Mouse (Mus musculus): ENCODE measurements at regions not wholly inside any gene's neighbourhood (a gene's known extent, or its start where the extent isn't known, plus 50 kb on each side); places are given as distances from the start of the nearest gene placed in this dataset.
A peak's percentile ranks its signal among the peaks of the same experiment; 100 is the strongest.

GRCm38 (mm10) chr4:94052249-94053162, 503.8 kb upstream of the Gm10306 start:
- H3K4me3 ChIP-seq (replicated peaks; ENCODE audit: insufficient read depth, low read depth, low read length) = no peak overlapping the region
- no peaks in the 10 kb centered on the region for H3K27me3 ChIP-seq (ENCODE audit: control insufficient read depth, insufficient read depth, low read length)
- DNase-seq = no peak
- no peak overlapping the region for H3K27ac ChIP-seq (ENCODE audit: insufficient read depth, low read length)
- WGBS = 43% methylated on average over 11 of the region's 11 CpGs
- TF ChIP-seq CTCF (IDR thresholded peaks at IDR 0.05; ENCODE audit: borderline replicate concordance, insufficient read depth, low read depth, low read length) = no peak
- TF ChIP-seq POLR2A (IDR thresholded peaks at IDR 0.05; ENCODE audit: borderline replicate concordance, insufficient read depth, low read length) = no peak
- no peaks in the 10 kb centered on the region for H3K4me1 ChIP-seq (ENCODE audit: control insufficient read depth, insufficient read depth, low read length)

- Histone ChIP-seq H3K4me3 (replicated peaks; ENCODE audit: insufficient read depth, low read depth, low read length) (no peak overlapping the region), H3K4me1 (ENCODE audit: control insufficient read depth, insufficient read depth, low read length) (no peaks in the 10 kb centered on the region), H3K27me3 (ENCODE audit: control insufficient read depth, insufficient read depth, low read length) (no peaks in the 10 kb centered on the region), H3K27ac (ENCODE audit: insufficient read depth, low read length) (no peak overlapping the region)
- no peak for TF ChIP-seq POLR2A (IDR thresholded peaks at IDR 0.05; ENCODE audit: borderline replicate concordance, insufficient read depth, low read length)
- no peak for TF ChIP-seq CTCF (IDR thresholded peaks at IDR 0.05; ENCODE audit: borderline replicate concordance, insufficient read depth, low read depth, low read length)
- DNase-seq = no peak
- WGBS = 64% methylated on average over 9 of the region's 9 CpGs
These were observed 483.0 kb upstream of the Gm10306 start for GRCm38 (mm10) chr4:94073178-94073870.

- TF ChIP-seq CTCF (IDR thresholded peaks at IDR 0.05; ENCODE audit: borderline replicate concordance, insufficient read depth, low read depth, low read length) (no peak), POLR2A (IDR thresholded peaks at IDR 0.05; ENCODE audit: borderline replicate concordance, insufficient read depth, low read length) (no peak)
- H3K27ac ChIP-seq (ENCODE audit: insufficient read depth, low read length) = no peak overlapping the region
- no peak for DNase-seq
- no peak overlapping the region for H3K4me3 ChIP-seq (replicated peaks; ENCODE audit: insufficient read depth, low read depth, low read length)
- 89% methylated on average over 3 of the region's 3 CpGs for WGBS
- no peaks in the 10 kb centered on the region for H3K27me3 ChIP-seq (ENCODE audit: control insufficient read depth, insufficient read depth, low read length)
- H3K4me1 ChIP-seq (ENCODE audit: control insufficient read depth, insufficient read depth, low read length) = no peaks in the 10 kb centered on the region
These were observed 473.5 kb upstream of the Gm10306 start for GRCm38 (mm10) chr4:94082839-94083238.

GRCm38 (mm10) chr4:94094379-94094778, 462.0 kb upstream of the Gm10306 start:
- H3K27ac ChIP-seq (ENCODE audit: insufficient read depth, low read length) = no peak overlapping the region
- no peak overlapping the region for H3K4me3 ChIP-seq (replicated peaks; ENCODE audit: insufficient read depth, low read depth, low read length)
- no peaks in the 10 kb centered on the region for H3K27me3 ChIP-seq (ENCODE audit: control insufficient read depth, insufficient read depth, low read length)
- no peaks in the 10 kb centered on the region for H3K4me1 ChIP-seq (ENCODE audit: control insufficient read depth, insufficient read depth, low read length)
- TF ChIP-seq POLR2A (IDR thresholded peaks at IDR 0.05; ENCODE audit: borderline replicate concordance, insufficient read depth, low read length) (no peak), CTCF (IDR thresholded peaks at IDR 0.05; ENCODE audit: borderline replicate concordance, insufficient read depth, low read depth, low read length) (no peak)
- no peak for DNase-seq
- 50% methylated on average over 5 of the region's 5 CpGs for WGBS

GRCm38 (mm10) chr4:94106941-94107340, 449.4 kb upstream of the Gm10306 start:
- TF ChIP-seq POLR2A (IDR thresholded peaks at IDR 0.05; ENCODE audit: borderline replicate concordance, insufficient read depth, low read length) (no peak), CTCF (IDR thresholded peaks at IDR 0.05; ENCODE audit: borderline replicate concordance, insufficient read depth, low read depth, low read length) (no peak)
- H3K27ac ChIP-seq (ENCODE audit: insufficient read depth, low read length) = no peak overlapping the region
- H3K27me3 ChIP-seq (ENCODE audit: control insufficient read depth, insufficient read depth, low read length) = no peaks in the 10 kb centered on the region
- no peaks in the 10 kb centered on the region for H3K4me1 ChIP-seq (ENCODE audit: control insufficient read depth, insufficient read depth, low read length)
- no peak overlapping the region for H3K4me3 ChIP-seq (replicated peaks; ENCODE audit: insufficient read depth, low read depth, low read length)
- WGBS = 29% methylated on average over 4 of the region's 4 CpGs
- no peak for DNase-seq

- peak; percentile 11 to 51 for DNase-seq
- TF ChIP-seq CTCF (IDR thresholded peaks at IDR 0.05; ENCODE audit: borderline replicate concordance, insufficient read depth, low read depth, low read length) = no peak
- Histone ChIP-seq H3K27me3 (ENCODE audit: control insufficient read depth, insufficient read depth, low read length) (no peaks in the 10 kb centered on the region), H3K4me3 (replicated peaks; ENCODE audit: insufficient read depth, low read depth, low read length) (no peak overlapping the region), H3K27ac (ENCODE audit: insufficient read depth, low read length) (no peak overlapping the region), H3K4me1 (ENCODE audit: control insufficient read depth, insufficient read depth, low read length) (no peaks in the 10 kb centered on the region)
- WGBS = 12% methylated on average over 3 of the region's 3 CpGs
These were observed 439.5 kb upstream of the Gm10306 start for GRCm38 (mm10) chr4:94116881-94117280.

GRCm38 (mm10) chr4:94124177-94124576, 432.2 kb upstream of the Gm10306 start:
- no peak overlapping the region for H3K27ac ChIP-seq (ENCODE audit: insufficient read depth, low read length)
- no peaks in the 10 kb centered on the region for H3K4me1 ChIP-seq (ENCODE audit: control insufficient read depth, insufficient read depth, low read length)
- no peaks in the 10 kb centered on the region for H3K27me3 ChIP-seq (ENCODE audit: control insufficient read depth, insufficient read depth, low read length)
- no peak overlapping the region for H3K4me3 ChIP-seq (replicated peaks; ENCODE audit: insufficient read depth, low read depth, low read length)
- no peak for TF ChIP-seq CTCF (IDR thresholded peaks at IDR 0.05; ENCODE audit: borderline replicate concordance, insufficient read depth, low read depth, low read length)
- TF ChIP-seq POLR2A (IDR thresholded peaks at IDR 0.05; ENCODE audit: borderline replicate concordance, insufficient read depth, low read length) = no peak
- WGBS = 81% methylated on average over 14 of the region's 14 CpGs
- DNase-seq = no peak

- TF ChIP-seq POLR2A (IDR thresholded peaks at IDR 0.05; ENCODE audit: borderline replicate concordance, insufficient read depth, low read length) (no peak), CTCF (IDR thresholded peaks at IDR 0.05; ENCODE audit: borderline replicate concordance, insufficient read depth, low read depth, low read length) (no peak)
- no peaks in the 10 kb centered on the region for H3K27me3 ChIP-seq (ENCODE audit: control insufficient read depth, insufficient read depth, low read length)
- no peaks in the 10 kb centered on the region for H3K4me1 ChIP-seq (ENCODE audit: control insufficient read depth, insufficient read depth, low read length)
- H3K27ac ChIP-seq (ENCODE audit: insufficient read depth, low read length) = no peak overlapping the region
- no peak for DNase-seq
- H3K4me3 ChIP-seq (replicated peaks; ENCODE audit: insufficient read depth, low read depth, low read length) = no peak overlapping the region
- 77% methylated on average over 2 of the region's 2 CpGs for WGBS
These were observed 418.4 kb upstream of the Gm10306 start for GRCm38 (mm10) chr4:94137921-94138320.
